Mouse (Mus musculus) liver, embryonic 14.5 days (tissue): ENCODE measurements around the gene Utp14a. TPM values are rescaled to one million over a fixed set of nuclear protein-coding genes. Genes with fewer than 3 reads are reported as not detected.
A peak's percentile ranks its signal among the peaks of the same experiment; 100 is the strongest.

Experiments
- ATAC-seq: fragments of 200-750 bp; cut with Nextera tagmentation; 2 replicates; pipeline ENCODE4 v1.8.0; 2017; ENCODE audit warnings: moderate number of reproducible peaks, mild to moderate bottlenecking, moderate library complexity; ENCODE audit not compliant: insufficient read depth
- DNase-seq, 3 experiments: peaks; one replicate each; pipeline ENCODE4 v3.0.0-alpha.2; 2012 to 2013; ENCODE audit warnings: low read depth in 3 of 3, low spot score in 3 of 3
- H3K27ac ChIP-seq: fragments of 300-500 bp; sonication (generic); 2 replicates; pipeline ENCODE4 v1.5.1; 2014; ENCODE audit warnings: moderate library complexity, mild to moderate bottlenecking, control low read depth, inconsistent platforms
- H3K27me3 ChIP-seq: fragments of 300-500 bp; sonication (generic); 2 replicates; pipeline ENCODE4 v1.6.1; 2014; ENCODE audit warnings: mild to moderate bottlenecking, low read length, moderate library complexity; ENCODE audit not compliant: control insufficient read depth, insufficient read depth
- H3K36me3 ChIP-seq: fragments of 300-500 bp; sonication (generic); replicated peaks from 2 replicates; pipeline ENCODE4 v1.6.1; 2014; ENCODE audit warnings: low read depth; ENCODE audit not compliant: control insufficient read depth, insufficient read depth
- H3K4me1 ChIP-seq, 2 experiments: fragments of 200-500 bp in 1 of 2; fragments of 300-500 bp in 1 of 2; sonication (generic) in 1 of 2; replicated peaks; 2 replicates each; pipeline ENCODE4 v1.6.1; 2012 to 2014; ENCODE audit warnings: antibody characterized with exemption in 1 of 2, inconsistent platforms in 1 of 2, low read length in 1 of 2; ENCODE audit not compliant: control insufficient read depth in 2 of 2, insufficient read depth in 2 of 2
- H3K4me2 ChIP-seq: fragments of 300-500 bp; sonication (generic); 2 replicates; pipeline ENCODE4 v1.6.1; 2014; ENCODE audit warnings: low read depth, mild to moderate bottlenecking, control low read depth, moderate library complexity
- H3K4me3 ChIP-seq, 2 experiments: fragments of 200-500 bp in 1 of 2; fragments of 300-500 bp in 1 of 2; sonication (generic) in 1 of 2; 2 replicates each; pipeline ENCODE4 v1.5.1; 2012 to 2014; ENCODE audit warnings: low read depth in 2 of 2, low read length in 2 of 2, mild to moderate bottlenecking in 2 of 2, control low read depth in 1 of 2, inconsistent platforms in 1 of 2, moderate library complexity in 1 of 2; ENCODE audit not compliant: insufficient read depth in 1 of 2
- H3K9ac ChIP-seq: fragments of 300-500 bp; sonication (generic); replicated peaks from 2 replicates; pipeline ENCODE4 v1.6.1; 2014; ENCODE audit warnings: mild to moderate bottlenecking, control low read depth, moderate library complexity
- H3K9me3 ChIP-seq: fragments of 300-500 bp; sonication (generic); 2 replicates; pipeline ENCODE4 v1.6.1; 2016; ENCODE audit warnings: low read length, mixed read lengths; ENCODE audit not compliant: control insufficient read depth
- CTCF ChIP-seq: IDR thresholded peaks from 2 replicates; pipeline ENCODE4 v1.5.1; 2016; ENCODE audit warnings: antibody characterized with exemption, low read depth, control low read depth
- EP300 ChIP-seq: IDR thresholded peaks from 2 replicates; pipeline ENCODE4 v1.6.1; 2016; ENCODE audit warnings: antibody characterized with exemption, low read depth
- WGBS: fragments of 180-500 bp; shearing (Covaris S2); extraction: QIAGEN DNeasy Blood & Tissue Kit; methylation state at CpG from one replicate; pipeline ENCODE4 v1.1.7; 2014; ENCODE audit not compliant: insufficient replicate concordance; 5-methylcytosine and 5-hydroxymethylcytosine counted together
- polyA plus RNA-seq, 2 experiments: library from polyadenylated mRNA; depleted of rRNA in 1 of 2; stranded (reverse) in 1 of 2; unstranded in 1 of 2; fragments of >200 nt; fragmentation: Nextera tagmentation in 1 of 2; extraction: Ambion mirVana in 1 of 2; gene quantifications; 2 replicates each; pipeline versions ENCODE4 v1.2.1 to v1.2.3; 2012 to 2014

The Utp14a gene
- polyA plus RNA-seq, 2 experiments, result 9.0 to 9.8 TPM

DNA sequence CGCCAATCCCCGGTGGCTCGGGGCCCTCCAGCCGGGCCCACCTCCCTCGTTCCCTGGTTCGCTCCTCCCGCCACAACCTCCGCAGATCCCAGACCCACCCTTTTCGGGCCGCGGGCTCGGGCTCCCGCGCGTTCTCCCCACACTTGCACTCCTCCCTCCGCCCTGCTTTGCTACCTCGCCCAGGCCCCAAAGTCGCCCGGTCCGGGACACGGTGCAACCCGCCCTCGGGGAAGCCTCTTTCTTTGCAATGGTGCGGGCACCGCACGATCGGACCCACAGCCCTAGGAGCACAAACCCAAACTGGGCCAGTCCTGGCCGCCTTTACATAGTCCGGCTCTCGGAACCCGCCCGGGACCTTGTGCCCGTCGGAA lies 29.0 kb downstream of the Utp14a start:
- no peaks in the 10 kb centered on the region for H3K36me3 ChIP-seq
- peak overlapping the region; percentile 61 for H3K9ac ChIP-seq
- H3K27me3 ChIP-seq, result no peaks in the 10 kb centered on the region
- H3K9me3 ChIP-seq, result no peaks in the 10 kb centered on the region
- peak overlapping the region; percentile 73 for H3K27ac ChIP-seq
- TF ChIP-seq CTCF, result no peak
- no peak for TF ChIP-seq EP300
- WGBS, result 13% methylated on average over 28 of the region's 34 CpGs
- H3K4me1 ChIP-seq, result peaks cover 30 to 34% of the 10 kb centered on the region in 2 experiments
- ATAC-seq (peak; percentile 66), DNase-seq (peak in 1 of 3 experiments; percentile 61)
- H3K4me3 ChIP-seq, result peak overlapping the region; percentile 44 to 67
- peak overlapping the region; percentile 60 for H3K4me2 ChIP-seq

DNA sequence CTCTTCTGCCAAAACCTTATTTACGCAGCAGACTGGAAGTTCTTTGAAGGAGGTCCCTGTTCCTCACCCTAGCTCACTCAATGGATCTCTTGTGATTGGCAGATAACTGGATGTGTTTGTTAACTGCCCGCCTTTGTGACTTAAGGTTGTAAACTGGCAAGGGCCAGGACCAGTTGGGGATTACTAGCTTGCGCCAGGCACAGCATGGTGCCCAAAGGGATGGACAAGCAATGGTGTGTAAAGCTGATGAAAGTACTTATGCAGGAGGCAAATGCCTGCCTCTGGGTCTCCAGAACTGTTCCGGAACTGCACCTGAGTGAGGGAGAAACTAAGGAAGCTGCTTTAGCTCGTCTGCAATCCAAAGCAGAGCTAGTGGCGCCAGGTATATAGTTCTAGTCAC lies 29.8 kb downstream of the Utp14a start:
- Histone ChIP-seq H3K9ac (peak overlapping the region; percentile 61), H3K4me2 (peak overlapping the region; percentile 60), H3K27me3 (no peaks in the 10 kb centered on the region), H3K9me3 (no peaks in the 10 kb centered on the region), H3K4me3 (peak overlapping the region in 1 of 2 experiments; percentile 44; a peak in 2 of 4 replicates), H3K27ac (peak overlapping the region; percentile 73), H3K36me3 (no peaks in the 10 kb centered on the region), H3K4me1 (peaks cover 30 to 37% of the 10 kb centered on the region in 2 experiments)
- 56% methylated on average over 6 of the region's 6 CpGs for WGBS
- TF ChIP-seq CTCF (no peak), EP300 (no peak)
- DNase-seq (no peak), ATAC-seq (no peak)

DNA sequence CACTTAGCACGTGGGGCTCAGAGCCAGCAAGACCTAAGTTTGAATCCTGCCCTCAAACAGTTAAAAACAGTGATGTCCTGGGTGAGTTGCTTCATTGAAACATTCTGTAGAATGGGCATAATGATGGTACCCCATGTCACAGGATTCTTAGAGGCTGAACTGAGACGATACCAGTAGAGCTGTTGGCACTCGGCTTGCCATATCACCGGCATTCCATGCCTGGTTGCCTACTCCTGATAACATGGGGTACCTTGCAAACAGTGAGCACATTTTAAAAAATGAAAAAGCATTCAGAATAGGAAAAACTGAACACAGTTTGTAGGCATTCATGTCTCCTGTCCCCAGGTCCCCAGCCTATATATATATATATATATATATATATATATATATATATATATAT lies 31.3 kb downstream of the Utp14a start:
- Histone ChIP-seq H3K9me3 (no peaks in the 10 kb centered on the region), H3K27ac (peak overlapping the region; percentile 73), H3K4me3 (no peak overlapping the region), H3K27me3 (no peaks in the 10 kb centered on the region), H3K4me2 (peak overlapping the region; percentile 42), H3K9ac (0 out of 2 replicates have a peak overlapping the region, but pooled peaks have one; percentile 9), H3K36me3 (no peaks in the 10 kb centered on the region), H3K4me1 (peaks cover 30 to 37% of the 10 kb centered on the region in 2 experiments)
- TF ChIP-seq CTCF (no peak), EP300 (peak; percentile 80)
- ATAC-seq, result no peak
- 29% methylated on average over 4 of the region's 4 CpGs for WGBS
- DNase-seq, result peak; percentile 47 to 61 (median 55)

DNA sequence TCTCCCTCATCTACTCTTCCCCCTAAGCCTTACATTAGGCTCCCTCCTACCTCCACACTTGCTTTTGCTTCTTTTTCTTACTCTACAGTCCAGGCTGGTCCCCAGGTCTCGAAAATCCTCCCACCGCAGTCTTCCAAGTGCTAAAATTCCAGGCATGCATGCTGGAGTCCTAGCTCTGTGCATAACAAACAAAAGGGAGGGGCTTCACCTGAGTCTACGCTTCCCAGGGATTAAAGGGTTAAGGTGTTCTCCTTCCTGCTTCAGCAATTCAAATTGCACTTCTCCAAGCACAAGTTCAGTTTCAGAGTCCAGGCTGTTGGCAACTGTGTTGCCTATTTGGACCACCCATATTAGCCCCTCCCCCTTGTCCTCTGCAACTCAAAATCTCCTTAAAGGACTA lies 34.8 kb downstream of the Utp14a start:
- no peaks in the 10 kb centered on the region for H3K27me3 ChIP-seq
- H3K4me1 ChIP-seq, result peaks cover 26 to 30% of the 10 kb centered on the region in 2 experiments
- no peaks in the 10 kb centered on the region for H3K36me3 ChIP-seq
- ATAC-seq (no peak), DNase-seq (no peak)
- no peak overlapping the region for H3K9ac ChIP-seq
- no peak overlapping the region for H3K4me2 ChIP-seq
- no peaks in the 10 kb centered on the region for H3K9me3 ChIP-seq
- no peak overlapping the region for H3K4me3 ChIP-seq
- H3K27ac ChIP-seq, result no peak overlapping the region
- 38% methylated on average over 3 of the region's 3 CpGs for WGBS
- no peak for TF ChIP-seq EP300
- no peak for TF ChIP-seq CTCF

DNA sequence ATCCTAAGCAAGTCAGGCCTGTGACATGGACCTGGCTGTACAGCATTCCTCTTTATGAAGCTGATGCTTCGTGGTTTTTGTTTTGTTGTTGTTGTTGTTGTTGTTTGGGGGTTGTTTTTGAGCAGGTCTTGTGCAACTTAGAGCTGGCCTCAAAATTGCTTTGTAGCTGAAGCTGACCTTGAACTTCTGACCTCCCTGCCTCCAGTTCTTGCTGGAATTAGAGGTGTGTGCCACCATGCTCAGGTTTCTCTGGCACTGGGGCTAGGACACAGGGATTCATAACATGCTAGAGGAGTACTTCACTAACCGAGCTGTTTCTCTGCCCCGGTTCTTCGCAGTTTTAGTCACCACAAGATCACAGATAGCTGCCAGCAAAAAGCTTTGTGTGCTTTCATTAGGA lies 48.7 kb downstream of the Utp14a start:
- no peaks in the 10 kb centered on the region for H3K27me3 ChIP-seq
- H3K4me2 ChIP-seq, result no peak overlapping the region
- WGBS, result 68% methylated on average over 4 of the region's 4 CpGs
- no peak overlapping the region for H3K27ac ChIP-seq
- no peak for TF ChIP-seq CTCF
- no peak for TF ChIP-seq EP300
- H3K4me1 ChIP-seq, result peaks cover 1 to 7% of the 10 kb centered on the region in 2 experiments; a peak in 3 of 4 replicates
- H3K4me3 ChIP-seq, result no peak overlapping the region
- no peak for DNase-seq
- H3K9me3 ChIP-seq, result no peaks in the 10 kb centered on the region
- no peaks in the 10 kb centered on the region for H3K36me3 ChIP-seq
- no peak overlapping the region for H3K9ac ChIP-seq
- ATAC-seq, result no peak
